Mouse (Mus musculus): ENCODE results near the gene Ezh1.

Gene Ezh1

DNA sequence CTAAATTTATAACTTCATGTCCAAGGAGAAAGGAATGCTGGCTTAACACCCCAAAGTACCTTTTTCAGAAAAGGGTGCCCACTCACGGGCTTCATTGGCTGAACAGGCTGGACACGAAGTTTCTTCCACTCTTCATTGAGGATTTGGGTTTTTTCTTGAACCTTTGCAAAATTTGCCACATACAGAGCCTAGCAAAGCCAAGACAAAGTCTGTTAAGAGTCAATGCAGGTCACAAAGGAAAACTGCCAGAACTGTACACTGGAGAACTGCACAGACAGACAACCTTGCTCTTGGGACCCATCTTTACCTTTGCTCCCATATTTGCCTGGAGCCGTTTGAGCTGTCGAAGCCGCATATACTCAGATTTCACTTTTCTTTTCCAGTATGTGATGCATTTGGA is 9.3 kb downstream of the Ezh1 start:
- in situ Hi-C loops (cut with MboI, MseI) = no loop called here

GRCm38 (mm10) chr11:101211970-101212369 is 14.3 kb downstream of the Ezh1 start:
- in situ Hi-C loops (cut with MboI, MseI) = no loop called here

GRCm38 (mm10) chr11:101200986-101201385 is 25.3 kb downstream of the Ezh1 start:
- in situ Hi-C loops (cut with MboI, MseI) = loop anchor here (10.0 kb wide), 1 partner anchor 94 kb away; no protein-coding TSS in a partner anchor

DNA sequence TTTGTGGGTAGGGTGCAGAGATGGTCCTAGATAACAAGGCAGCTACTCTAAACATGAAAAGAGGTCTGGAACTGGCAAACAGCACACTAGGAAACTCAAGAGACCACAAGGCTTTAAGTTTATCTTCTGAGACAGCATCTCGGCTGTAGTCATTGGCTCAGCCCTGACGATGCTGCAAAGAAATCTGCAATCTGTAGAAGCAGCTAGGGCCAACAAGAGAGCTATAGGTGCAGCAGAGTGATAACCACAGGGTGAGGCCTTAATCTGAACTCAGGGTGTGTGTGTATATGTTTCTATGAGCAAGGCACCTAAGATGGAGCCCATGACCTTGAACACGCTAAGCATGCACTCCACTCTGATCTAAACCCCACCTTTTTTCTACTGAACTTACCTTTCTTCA is 26.7 kb downstream of the Ezh1 start:
- in situ Hi-C loops (cut with MboI, MseI) = no loop called here

DNA sequence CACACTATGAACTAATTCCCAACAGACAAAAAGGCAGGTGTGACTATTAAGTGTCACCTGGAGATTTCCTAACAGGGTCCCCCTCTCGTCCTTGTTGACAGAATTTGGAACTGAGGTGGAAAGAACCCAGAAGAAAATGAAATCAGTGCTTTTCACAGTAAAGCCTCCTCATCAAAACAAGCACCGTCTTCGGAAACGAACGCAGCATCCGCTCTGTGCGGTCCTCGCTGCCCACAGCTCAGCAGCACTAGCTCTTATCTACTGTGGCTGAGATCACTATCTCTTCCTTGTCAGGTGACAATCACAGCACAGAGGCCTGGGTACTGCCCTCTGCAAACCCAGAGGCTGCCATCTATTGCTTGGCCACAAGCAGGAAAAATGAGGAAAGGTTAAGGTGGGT is 30.1 kb downstream of the Ezh1 start:
- in situ Hi-C loops (cut with MboI, MseI) = no loop called here

DNA sequence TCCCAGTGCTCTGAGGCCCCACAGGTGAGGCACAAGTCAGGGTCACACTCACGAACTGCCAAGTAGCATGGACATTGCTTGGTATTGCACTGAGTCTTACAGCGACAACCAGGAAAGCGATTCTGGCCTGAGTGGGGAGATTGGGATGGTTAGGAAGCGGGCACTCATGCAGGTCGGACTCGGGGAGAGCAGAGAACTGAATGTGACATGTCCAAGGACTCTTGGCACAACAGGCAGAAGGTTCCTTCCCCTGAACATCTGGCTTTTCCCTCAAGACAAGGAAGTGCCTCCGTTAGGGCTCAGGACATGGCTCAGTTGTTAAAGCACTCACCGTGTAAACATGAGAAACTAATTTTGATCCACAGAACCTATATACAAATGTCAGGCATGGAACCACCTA is 30.7 kb downstream of the Ezh1 start:
- in situ Hi-C loops (cut with MboI, MseI) = no loop called here

DNA sequence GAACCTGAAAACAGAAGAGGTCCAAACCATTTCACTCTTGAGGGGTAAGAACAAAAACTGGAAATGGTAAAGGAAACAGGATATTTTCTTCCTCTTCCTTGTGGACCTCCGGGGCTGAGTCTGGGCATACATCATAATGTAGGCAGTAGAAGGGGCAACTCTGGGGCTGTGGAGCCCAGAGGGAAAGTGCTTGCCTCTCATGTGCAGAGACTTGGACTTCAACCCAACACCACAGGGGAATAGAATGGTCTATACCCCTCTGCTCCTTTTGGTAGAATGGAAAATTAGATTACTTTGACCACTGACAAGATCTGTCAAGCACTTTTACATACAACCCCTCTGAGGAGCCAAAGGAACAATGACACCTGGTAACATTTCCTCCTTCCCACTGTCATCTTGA is 31.2 kb downstream of the Ezh1 start:
- in situ Hi-C loops (cut with MboI, MseI) = no loop called here

GRCm38 (mm10) chr11:101194643-101195042 is 31.6 kb downstream of the Ezh1 start:
- in situ Hi-C loops (cut with MboI, MseI) = no loop called here

GRCm38 (mm10) chr11:101194137-101194536 is 32.1 kb downstream of the Ezh1 start:
- in situ Hi-C loops (cut with MboI, MseI) = no loop called here

- in situ Hi-C loops (cut with MboI, MseI) = no loop called here
Observed at GRCm38 (mm10) chr11:101193076-101193475, 33.2 kb downstream of the Ezh1 start.

DNA sequence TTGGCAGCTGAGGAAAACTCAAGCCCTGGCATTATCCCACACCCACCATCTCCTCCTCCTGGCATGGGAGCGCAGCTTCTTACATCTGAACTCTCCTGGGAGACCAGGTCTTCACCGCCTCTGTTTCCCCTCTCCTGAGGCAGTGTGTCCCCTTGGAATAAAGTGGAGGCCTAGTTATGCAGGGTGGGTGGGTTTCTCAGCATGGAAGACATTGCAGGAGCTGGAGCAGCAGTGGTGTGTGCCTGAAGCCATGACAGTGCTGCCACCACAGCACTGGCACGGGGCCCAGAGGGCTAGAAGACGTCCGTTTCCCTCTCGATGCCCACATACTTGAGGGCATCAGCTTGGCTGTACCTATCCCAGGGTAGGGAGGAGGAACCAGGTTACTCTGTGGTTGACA is 33.6 kb downstream of the Ezh1 start:
- in situ Hi-C loops (cut with MboI, MseI) = no loop called here

- in situ Hi-C loops (cut with MboI, MseI) = no loop called here
Observed at GRCm38 (mm10) chr11:101191919-101192470, 34.3 kb downstream of the Ezh1 start.

- in situ Hi-C loops (cut with MboI, MseI) = no loop called here
Observed at GRCm38 (mm10) chr11:101190913-101191907, 35.1 kb downstream of the Ezh1 start.

- in situ Hi-C loops (cut with MboI, MseI) = no loop called here
Observed at GRCm38 (mm10) chr11:101190181-101190912, 35.9 kb downstream of the Ezh1 start.

DNA sequence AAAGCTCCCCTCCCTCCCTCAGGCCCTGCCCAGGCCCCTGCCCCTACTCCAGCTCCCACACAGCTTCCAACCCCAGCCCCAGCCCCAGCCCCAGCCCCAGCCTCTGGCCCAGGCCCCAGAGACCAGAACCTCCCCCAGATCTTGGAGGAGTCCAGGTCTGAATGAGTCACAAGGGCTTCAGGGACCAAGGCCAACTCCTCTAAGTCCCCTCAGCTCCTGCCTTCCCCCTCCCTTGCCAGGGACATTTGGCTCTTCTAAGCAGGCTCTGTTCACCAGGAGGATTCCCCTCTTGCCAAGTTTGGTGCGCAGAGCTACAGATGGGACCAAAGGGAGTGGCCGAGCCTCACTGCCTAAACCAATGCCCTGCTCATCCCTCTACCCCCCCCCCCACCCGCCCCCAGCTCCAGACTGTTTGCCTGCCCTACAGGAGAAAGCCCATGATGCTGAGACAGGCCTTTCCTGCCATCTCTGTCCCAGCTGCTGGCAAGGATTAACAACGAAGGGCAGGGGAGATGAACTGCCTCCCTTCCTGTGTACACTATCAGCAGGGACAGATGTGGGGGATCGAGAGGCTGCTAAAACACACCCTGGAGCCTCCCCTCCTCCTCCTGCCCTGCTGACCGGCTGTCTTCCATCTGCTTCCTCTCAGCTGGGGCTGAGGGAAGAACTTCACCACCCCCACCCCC is 36.6 kb downstream of the Ezh1 start:
- in situ Hi-C loops (cut with MboI, MseI) = no loop called here

DNA sequence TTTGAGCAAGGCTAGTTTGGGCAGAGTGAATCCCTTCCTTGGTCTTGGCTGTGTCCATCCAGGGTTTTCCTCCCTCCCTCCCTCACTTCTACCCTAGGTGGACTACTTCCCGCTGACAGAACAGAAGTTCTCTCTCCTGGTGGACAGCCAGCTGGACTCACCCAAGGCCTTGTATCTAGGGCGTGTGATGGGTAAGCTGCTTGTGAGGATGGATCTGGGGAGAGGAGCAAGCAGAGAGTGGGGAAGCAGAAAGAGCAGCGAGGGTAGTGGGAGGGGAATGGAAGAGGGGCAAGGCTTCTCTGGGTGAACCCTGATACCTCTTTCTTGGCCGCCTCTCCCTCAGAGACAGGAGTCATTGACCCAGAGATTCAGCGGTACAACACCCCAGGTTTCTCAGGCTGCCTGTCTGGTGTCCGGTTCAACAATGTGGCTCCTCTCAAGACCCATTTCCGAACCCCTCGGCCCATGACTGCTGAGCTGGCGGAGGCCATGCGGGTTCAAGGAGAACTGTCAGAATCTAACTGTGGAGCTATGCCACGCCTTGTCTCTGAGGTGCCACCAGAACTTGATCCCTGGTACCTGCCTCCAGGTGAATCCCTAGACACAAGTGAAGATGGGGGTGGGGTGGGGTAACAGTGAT is 38.0 kb downstream of the Ezh1 start:
- in situ Hi-C loops (cut with MboI, MseI) = no loop called here

GRCm38 (mm10) chr11:101187541-101187940 is 38.7 kb downstream of the Ezh1 start:
- in situ Hi-C loops (cut with MboI, MseI) = no loop called here

DNA sequence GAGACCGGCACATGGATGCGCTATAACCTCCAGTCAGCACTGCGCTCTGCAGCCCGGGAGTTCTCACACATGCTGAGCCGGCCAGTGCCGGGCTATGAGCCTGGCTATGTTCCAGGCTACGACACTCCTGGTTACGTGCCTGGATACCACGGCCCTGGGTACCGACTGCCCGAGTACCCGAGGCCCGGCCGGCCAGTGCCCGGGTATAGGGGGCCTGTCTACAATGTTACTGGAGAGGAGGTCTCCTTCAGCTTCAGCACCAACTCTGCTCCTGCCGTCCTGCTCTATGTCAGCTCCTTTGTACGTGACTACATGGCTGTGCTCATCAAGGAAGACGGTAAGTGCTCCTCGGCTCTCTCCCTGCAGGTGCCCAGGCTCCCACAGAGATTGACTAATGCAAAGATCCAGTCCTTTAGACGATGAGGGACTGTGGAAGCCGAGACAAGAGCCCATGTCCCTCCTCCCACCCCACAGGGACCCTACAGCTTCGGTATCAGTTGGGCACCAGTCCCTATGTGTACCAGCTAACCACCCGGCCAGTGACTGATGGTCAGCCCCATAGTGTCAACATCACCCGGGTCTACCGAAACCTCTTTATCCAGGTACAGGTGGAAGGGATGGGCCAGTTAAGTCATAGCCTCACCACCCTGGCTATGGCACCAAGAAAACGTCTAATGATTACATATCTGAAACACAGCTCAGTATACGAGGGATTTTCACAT is 39.6 kb downstream of the Ezh1 start:
- in situ Hi-C loops (cut with MboI, MseI) = no loop called here

- in situ Hi-C loops (cut with MboI, MseI) = no loop called here
Observed at GRCm38 (mm10) chr11:101185441-101185840, 40.8 kb downstream of the Ezh1 start.

GRCm38 (mm10) chr11:101184984-101185383 is 41.3 kb downstream of the Ezh1 start:
- in situ Hi-C loops (cut with MboI, MseI) = loop anchor here (5.0 kb wide), 1 partner anchor 52 kb away; no protein-coding TSS in a partner anchor

Measured in regulatory T cell (primary cell).